Mouse (Mus musculus) midbrain, embryonic 13.5 days (tissue): Measurements from ENCODE around the gene Sorl1. TPM values are rescaled to one million over a fixed set of nuclear protein-coding genes. Genes with fewer than 3 reads are reported as not detected.

Source experiments
- ATAC-seq: fragments of 200-750 bp; cut with Nextera tagmentation; 2 replicates; pipeline ENCODE4 v1.8.0; 2017; ENCODE audit warnings: mild to moderate bottlenecking, moderate TSS enrichment, moderate library complexity
- H3K27ac ChIP-seq: fragments of 300-500 bp; sonication (generic); 2 replicates; pipeline ENCODE4 v1.5.1; 2015; ENCODE audit warnings: inconsistent platforms, mild to moderate bottlenecking, moderate library complexity
- H3K27me3 ChIP-seq: fragments of 300-500 bp; sonication (generic); 2 replicates; pipeline ENCODE4 v1.6.1; 2015; ENCODE audit warnings: mild to moderate bottlenecking, inconsistent platforms
- H3K36me3 ChIP-seq: fragments of 300-500 bp; sonication (generic); 2 replicates; pipeline ENCODE4 v1.6.1; 2015; ENCODE audit warnings: mild to moderate bottlenecking, inconsistent platforms
- H3K4me1 ChIP-seq: fragments of 300-500 bp; sonication (generic); replicated peaks from 2 replicates; pipeline ENCODE4 v1.6.1; 2015; ENCODE audit warnings: inconsistent platforms
- H3K4me2 ChIP-seq: fragments of 300-500 bp; sonication (generic); replicated peaks from 2 replicates; pipeline ENCODE4 v1.6.1; 2015; ENCODE audit warnings: moderate library complexity, mild to moderate bottlenecking, inconsistent platforms
- H3K4me3 ChIP-seq: fragments of 300-500 bp; sonication (generic); replicated peaks from 2 replicates; pipeline ENCODE4 v1.5.1; 2015; ENCODE audit warnings: mild to moderate bottlenecking, inconsistent platforms
- H3K9ac ChIP-seq: fragments of 300-500 bp; sonication (generic); replicated peaks from 2 replicates; pipeline ENCODE4 v1.6.1; 2015; ENCODE audit warnings: mild to moderate bottlenecking, inconsistent platforms
- H3K9me3 ChIP-seq: fragments of 300-500 bp; sonication (generic); 2 replicates; pipeline ENCODE4 v1.6.1; 2016; ENCODE audit warnings: mild to moderate bottlenecking, inconsistent platforms
- WGBS: fragments of 180-500 bp; shearing (Covaris S2); methylation state at CpG from one replicate; pipeline ENCODE4 v1.1.7; 2015; 5-methylcytosine and 5-hydroxymethylcytosine counted together
- polyA plus RNA-seq: library from polyadenylated mRNA; unstranded; fragments of >200 nt; fragmentation: Nextera tagmentation; extraction: Ambion mirVana; gene quantifications from 2 replicates; pipeline ENCODE4 v1.2.1, GENCODE M21; 2015

Gene Sorl1
- polyA plus RNA-seq, 1 experiment from 2014 or later: 5.4 TPM

DNA sequence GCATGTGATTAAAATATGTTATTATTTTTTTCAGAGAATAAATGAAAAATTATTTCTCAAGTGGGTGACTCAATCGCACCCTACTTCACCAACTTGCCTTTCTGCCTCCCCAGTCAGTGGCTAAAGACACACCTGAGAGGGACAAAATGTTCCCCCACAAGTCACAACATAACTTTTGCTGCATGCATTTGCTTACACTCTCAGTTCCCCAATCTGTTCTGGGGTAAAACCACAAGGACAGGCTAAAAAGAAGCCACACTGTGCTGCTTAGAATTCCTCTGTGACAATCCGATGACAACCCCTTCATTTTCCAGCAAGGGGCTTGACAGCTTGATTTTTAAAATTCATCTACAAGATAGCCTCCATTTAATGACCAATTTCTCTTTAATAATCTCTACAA is 22.4 kb upstream of the Sorl1 start:
- no peak overlapping the region for H3K9ac ChIP-seq
- no peak overlapping the region for H3K4me2 ChIP-seq
- no peak overlapping the region for H3K27ac ChIP-seq
- H3K4me3 ChIP-seq: no peak overlapping the region
- H3K9me3 ChIP-seq: peaks cover 7% of the 10 kb centered on the region; the same call in 1 of the 2 replicates
- ATAC-seq: no peak
- no peaks in the 10 kb centered on the region for H3K27me3 ChIP-seq
- peaks cover 8% of the 10 kb centered on the region; the same call in 1 of the 2 replicates for H3K4me1 ChIP-seq
- WGBS: 87% methylated on average over 2 of the region's 2 CpGs
- H3K36me3 ChIP-seq: no peaks in the 10 kb centered on the region

- H3K4me2 ChIP-seq: no peak overlapping the region
Observed at GRCm38 (mm10) chr9:42141549-42142210, 17.6 kb upstream of the Sorl1 start.

DNA sequence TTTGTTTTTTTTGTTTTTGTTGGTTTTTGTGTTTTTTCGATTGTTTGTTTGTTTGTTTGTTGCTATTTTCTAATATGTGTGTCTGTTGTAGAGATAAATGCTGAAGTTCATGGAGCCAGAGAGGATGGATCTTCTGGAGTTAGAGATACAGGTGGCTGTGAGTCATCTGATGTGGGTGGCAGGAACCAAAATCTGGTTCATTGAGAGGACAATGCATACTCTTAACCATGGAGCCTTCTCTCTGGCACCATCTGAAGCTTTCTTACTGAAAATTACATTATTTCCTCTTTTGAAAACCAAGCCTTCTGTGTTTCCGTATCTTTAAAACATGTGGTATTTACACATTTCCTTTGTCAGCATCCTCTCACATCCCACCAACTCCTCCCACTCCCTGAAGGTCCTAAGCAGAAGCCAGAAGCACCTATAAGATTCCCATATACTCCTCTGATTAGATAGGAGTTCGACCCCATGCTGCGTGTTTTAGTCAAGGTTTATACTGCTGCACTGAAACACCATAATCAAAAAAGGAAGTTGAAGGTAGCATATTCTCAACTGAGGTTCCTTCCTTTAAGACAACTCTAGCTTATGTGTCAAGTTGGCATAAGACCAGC is 14.3 kb upstream of the Sorl1 start:
- no peak for ATAC-seq
- no peak overlapping the region for H3K4me3 ChIP-seq
- H3K27me3 ChIP-seq: no peaks in the 10 kb centered on the region
- no peak overlapping the region for H3K4me2 ChIP-seq
- no peaks in the 10 kb centered on the region for H3K36me3 ChIP-seq
- no peak overlapping the region for H3K9ac ChIP-seq
- no peak overlapping the region for H3K27ac ChIP-seq
- H3K9me3 ChIP-seq: no peaks in the 10 kb centered on the region
- WGBS: 92% methylated on average over 4 of the region's 4 CpGs
- H3K4me1 ChIP-seq: peaks cover 5% of the 10 kb centered on the region; the same call in 1 of the 2 replicates

More at GRCm38 (mm10) chr9:42141549-42142210, 17.6 kb upstream of the Sorl1 start:
- no peak for ATAC-seq
- WGBS: 88% methylated on average over 6 of the region's 6 CpGs
- H3K9me3 ChIP-seq: peaks cover 7% of the 10 kb centered on the region; the same call in 1 of the 2 replicates
- H3K36me3 ChIP-seq: no peaks in the 10 kb centered on the region
- H3K4me1 ChIP-seq: peaks cover 8% of the 10 kb centered on the region; the same call in 1 of the 2 replicates
- no peaks in the 10 kb centered on the region for H3K27me3 ChIP-seq
- no peak overlapping the region for H3K9ac ChIP-seq
- no peak overlapping the region for H3K4me3 ChIP-seq
- H3K27ac ChIP-seq: no peak overlapping the region

DNA sequence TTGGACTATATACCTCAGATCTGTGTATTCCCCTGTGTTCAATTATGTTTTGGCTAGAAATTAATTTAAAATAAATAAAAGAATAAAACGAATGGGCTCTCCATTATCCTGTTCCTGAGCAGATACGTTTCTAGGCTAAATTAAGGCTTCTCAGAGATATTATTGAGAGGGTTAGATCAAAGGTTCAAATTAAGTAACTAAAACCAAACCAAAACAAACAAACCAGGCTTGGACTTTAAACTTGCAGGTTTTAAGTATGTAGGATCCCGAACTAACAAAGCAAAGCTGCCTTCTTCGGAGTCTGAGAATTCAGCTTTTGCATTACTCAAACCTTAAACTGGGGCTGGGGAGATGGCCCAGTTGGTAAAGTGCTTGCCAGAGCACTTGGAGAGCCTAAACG is 13.5 kb upstream of the Sorl1 start:
- Histone ChIP-seq H3K9me3 (no peaks in the 10 kb centered on the region), H3K9ac (no peak overlapping the region), H3K4me3 (no peak overlapping the region), H3K27ac (no peak overlapping the region), H3K36me3 (no peaks in the 10 kb centered on the region), H3K4me2 (no peak overlapping the region), H3K4me1 (0 out of 2 replicates have a peak, but pooled peaks cover 4% of the 10 kb centered on the region), H3K27me3 (no peaks in the 10 kb centered on the region)
- 79% methylated on average over 5 of the region's 5 CpGs for WGBS
- ATAC-seq: no peak

- H3K4me3 ChIP-seq: no peak overlapping the region
- no peaks in the 10 kb centered on the region for H3K36me3 ChIP-seq
- peaks cover 21% of the 10 kb centered on the region; the same call in 1 of the 2 replicates for H3K4me1 ChIP-seq
- no peak overlapping the region for H3K4me2 ChIP-seq
- H3K9me3 ChIP-seq: no peaks in the 10 kb centered on the region
- ATAC-seq: no peak
- H3K27me3 ChIP-seq: peaks cover 3% of the 10 kb centered on the region
- no peak overlapping the region for H3K9ac ChIP-seq
- H3K27ac ChIP-seq: no peak overlapping the region
- WGBS: 59% methylated on average over 13 of the region's 13 CpGs
Observed at GRCm38 (mm10) chr9:42130793-42131760, 7.0 kb upstream of the Sorl1 start.

DNA sequence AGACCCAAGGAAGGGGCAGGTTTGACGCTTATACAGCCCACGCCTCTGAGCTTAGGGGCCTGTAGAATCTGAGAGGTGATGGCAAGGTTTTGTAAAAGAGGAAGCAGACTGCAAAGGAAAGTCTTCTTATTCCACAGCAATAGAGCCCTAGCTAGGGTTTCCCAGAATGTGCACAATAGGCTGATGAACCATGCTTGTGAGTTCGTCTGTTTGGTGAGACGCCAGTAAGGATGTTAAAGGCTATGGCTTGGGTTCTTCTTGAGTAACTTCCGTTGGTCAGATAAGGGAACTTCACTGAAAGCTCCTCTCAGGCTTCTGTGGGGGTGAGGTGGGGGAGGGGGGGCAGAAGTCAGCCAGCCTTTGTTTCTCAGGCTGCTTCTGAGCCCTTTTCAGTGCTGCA is 3.9 kb upstream of the Sorl1 start:
- Histone ChIP-seq H3K4me3 (no peak overlapping the region), H3K27me3 (peaks cover 17% of the 10 kb centered on the region), H3K27ac (no peak overlapping the region), H3K4me2 (no peak overlapping the region), H3K4me1 (peaks cover 32% of the 10 kb centered on the region), H3K9ac (no peak overlapping the region), H3K9me3 (no peaks in the 10 kb centered on the region), H3K36me3 (no peaks in the 10 kb centered on the region)
- 75% methylated on average over 5 of the region's 5 CpGs for WGBS
- no peak for ATAC-seq

DNA sequence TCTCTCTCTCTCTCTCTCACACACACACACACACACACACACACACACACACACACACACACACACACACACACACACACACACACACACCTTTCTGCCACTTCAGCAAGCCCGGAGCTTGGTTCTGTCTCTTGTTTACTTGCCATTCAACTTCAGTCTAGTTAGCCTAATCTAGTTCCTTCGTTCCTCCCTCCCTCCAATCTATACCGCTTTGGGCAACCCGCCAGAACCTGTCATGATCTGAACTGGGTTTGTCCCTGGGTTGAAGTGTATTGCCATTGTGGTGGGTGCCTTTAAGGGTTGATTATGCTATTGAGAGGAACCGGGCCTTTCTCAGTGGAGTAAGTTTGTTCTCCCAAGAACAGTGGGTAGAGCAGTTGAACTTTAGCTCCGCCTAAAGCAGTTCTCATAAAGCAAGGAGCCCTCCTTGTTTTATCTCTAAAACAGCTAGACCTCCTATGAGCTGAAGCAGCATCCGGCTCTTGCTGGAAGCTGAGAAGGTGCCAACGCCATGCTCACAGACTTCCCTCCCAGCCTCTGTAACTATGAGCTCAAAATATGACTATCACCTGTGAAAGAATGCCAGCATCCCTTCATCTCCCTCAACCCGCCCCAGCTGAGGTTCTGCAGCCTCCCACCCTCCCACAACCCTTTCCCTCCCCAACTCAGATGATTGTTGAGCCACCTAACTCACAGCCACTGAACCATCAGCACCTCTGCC is 1.3 kb upstream of the Sorl1 start:
- ATAC-seq: no peak
- Histone ChIP-seq H3K36me3 (no peaks in the 10 kb centered on the region), H3K27ac (no peak overlapping the region), H3K27me3 (peaks cover 25% of the 10 kb centered on the region), H3K9ac (no peak overlapping the region), H3K4me2 (no peak overlapping the region), H3K9me3 (no peaks in the 10 kb centered on the region), H3K4me1 (peaks cover 26% of the 10 kb centered on the region), H3K4me3 (no peak overlapping the region)
- 85% methylated on average over 9 of the region's 9 CpGs for WGBS

- Histone ChIP-seq H3K4me2 (peak overlapping the region; percentile 99), H3K36me3 (no peaks in the 10 kb centered on the region), H3K27me3 (peaks cover 25% of the 10 kb centered on the region), H3K4me3 (peak overlapping the region; percentile 78), H3K9ac (peak overlapping the region; percentile 84), H3K9me3 (no peaks in the 10 kb centered on the region), H3K27ac (peak overlapping the region; percentile 69; the same call in 1 of the 2 replicates), H3K4me1 (peaks cover 18% of the 10 kb centered on the region)
- no peak for ATAC-seq
- 29% methylated on average over 11 of the region's 11 CpGs for WGBS
Observed at GRCm38 (mm10) chr9:42123204-42123603, 893 bp downstream of the Sorl1 start.

GRCm38 (mm10) chr9:42122441-42122840 is 1.7 kb downstream of the Sorl1 start:
- Histone ChIP-seq H3K4me2 (peak overlapping the region; percentile 99), H3K27me3 (peaks cover 25% of the 10 kb centered on the region), H3K36me3 (no peaks in the 10 kb centered on the region), H3K9me3 (no peaks in the 10 kb centered on the region), H3K27ac (no peak overlapping the region), H3K4me1 (peaks cover 18% of the 10 kb centered on the region), H3K9ac (no peak overlapping the region), H3K4me3 (peak overlapping the region; percentile 78)
- ATAC-seq: no peak
- WGBS: 90% methylated on average over 6 of the region's 6 CpGs

DNA sequence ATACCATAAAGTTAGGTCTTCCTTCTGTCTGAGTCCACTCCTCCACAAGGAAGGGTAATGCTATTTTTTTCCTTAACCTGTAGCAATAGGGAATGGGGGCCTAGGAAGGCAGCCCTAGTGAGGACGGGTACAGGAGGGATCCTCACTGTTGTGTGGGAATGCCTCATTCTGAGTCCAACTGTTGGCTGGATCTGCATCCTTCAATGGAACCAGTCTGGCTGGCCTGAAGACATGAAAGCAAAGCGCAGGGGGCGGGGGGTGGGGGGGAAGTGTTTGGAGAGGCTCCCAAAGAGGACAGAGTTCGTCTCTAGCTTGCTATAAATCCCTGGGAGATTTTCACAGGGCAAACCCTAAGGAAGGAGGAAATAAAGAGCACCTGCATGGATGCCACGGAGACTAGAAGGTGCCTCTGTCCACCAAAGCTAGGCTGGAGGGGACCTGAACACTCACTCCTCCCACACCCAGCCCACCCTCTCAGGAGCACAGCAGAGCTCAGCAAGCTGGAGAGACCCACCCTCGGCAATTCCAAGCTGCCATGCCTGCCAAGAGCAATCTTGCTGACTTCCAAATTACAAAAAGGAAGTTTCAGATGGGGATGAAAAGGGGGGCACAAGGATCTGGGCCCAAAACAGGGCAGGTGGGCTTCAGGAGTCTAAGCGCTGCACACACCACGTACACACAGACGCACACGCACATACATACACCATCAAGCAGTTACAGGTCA is 2.3 kb downstream of the Sorl1 start:
- peak overlapping the region; percentile 99 for H3K4me2 ChIP-seq
- no peaks in the 10 kb centered on the region for H3K9me3 ChIP-seq
- H3K4me3 ChIP-seq: peak overlapping the region; percentile 78; the same call in 1 of the 2 replicates
- WGBS: 82% methylated on average over 10 of the region's 10 CpGs
- peaks cover 18% of the 10 kb centered on the region for H3K4me1 ChIP-seq
- no peak for ATAC-seq
- H3K27me3 ChIP-seq: peaks cover 25% of the 10 kb centered on the region
- no peak overlapping the region for H3K9ac ChIP-seq
- H3K27ac ChIP-seq: no peak overlapping the region
- no peaks in the 10 kb centered on the region for H3K36me3 ChIP-seq
